Mouse (Mus musculus) adrenal gland, postnatal 25 days (tissue): Measurements from ENCODE around the gene Ube2c. TPM values are rescaled to one million over a fixed set of nuclear protein-coding genes. Genes with fewer than 3 reads are reported as not detected.
"Not testable (repeated sequence)": the region's sequence is repeated elsewhere in the genome, so short reads cannot be mapped to it uniquely, and the experiment has no call there.

Experiments used
- DNase-seq: peaks from one replicate; pipeline ENCODE4 v3.0.0; 2021; ENCODE audit warnings: mixed read lengths
- total RNA-seq: library from RNA; stranded (reverse); gene quantifications from 2 replicates; pipeline ENCODE4 v1.2.3, GENCODE M21; 2021

Gene Ube2c
- total RNA-seq, 1 experiment from 2014 or later: 9.9 TPM

DNA sequence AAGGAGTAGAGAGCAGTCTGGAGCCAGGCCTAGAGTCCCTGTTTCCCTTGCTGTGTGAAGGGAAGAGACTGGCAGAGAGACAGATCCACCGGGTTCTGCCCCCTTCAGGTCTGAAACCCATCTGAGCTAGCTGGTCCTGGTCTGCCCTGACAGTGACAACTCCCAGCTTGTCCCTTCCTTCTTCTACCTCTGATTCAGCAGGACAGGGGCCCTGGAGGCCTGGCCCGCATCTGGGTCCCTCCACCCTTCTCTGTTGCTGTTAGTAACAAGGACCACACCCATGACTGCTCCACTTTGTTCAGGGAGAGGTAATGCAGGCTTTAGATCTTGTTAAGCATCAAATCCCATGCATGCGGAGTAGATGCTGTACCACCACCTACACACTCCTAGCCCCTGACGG is 18.7 kb downstream of the Ube2c start:
- DNase-seq: no peak

DNA sequence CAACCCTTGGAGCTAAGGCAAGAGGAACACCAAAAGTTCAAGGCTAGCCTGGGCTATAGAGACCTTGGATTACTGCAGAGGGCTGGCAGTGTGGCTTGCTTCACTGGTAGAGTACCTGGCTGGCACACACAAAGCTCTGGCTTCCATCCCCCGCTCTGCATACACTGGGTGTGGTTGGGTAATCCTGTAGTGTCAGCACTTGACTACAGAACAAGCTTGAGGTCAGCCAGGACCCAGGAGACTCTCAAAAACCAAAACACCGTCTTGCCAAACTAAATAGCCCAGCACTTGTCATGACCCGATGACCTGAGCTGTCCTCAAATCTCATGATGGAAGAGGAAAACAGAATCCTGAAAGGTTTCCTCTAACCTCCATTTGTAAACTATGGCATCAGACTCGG is 20.8 kb downstream of the Ube2c start:
- no peak for DNase-seq

DNA sequence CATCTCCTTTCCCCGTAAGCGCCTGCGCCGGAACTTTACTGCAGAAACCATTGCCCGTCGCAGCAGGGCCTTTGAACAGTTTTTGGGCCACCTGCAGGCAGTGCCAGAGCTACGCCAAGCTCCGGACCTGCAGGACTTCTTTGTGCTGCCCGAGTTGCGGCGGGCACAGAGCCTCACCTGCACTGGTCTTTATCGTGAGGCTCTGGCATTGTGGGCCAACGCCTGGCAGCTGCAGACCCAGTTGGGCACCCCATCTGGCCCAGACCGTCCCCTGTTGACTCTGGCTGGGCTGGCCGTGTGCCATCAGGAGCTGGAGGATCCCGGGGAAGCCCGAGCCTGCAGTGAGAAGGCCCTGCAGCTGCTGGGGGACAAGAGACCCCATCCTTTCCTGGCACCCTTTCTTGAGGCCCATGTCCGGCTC is 22.2 kb downstream of the Ube2c start:
- no peak for DNase-seq

DNA sequence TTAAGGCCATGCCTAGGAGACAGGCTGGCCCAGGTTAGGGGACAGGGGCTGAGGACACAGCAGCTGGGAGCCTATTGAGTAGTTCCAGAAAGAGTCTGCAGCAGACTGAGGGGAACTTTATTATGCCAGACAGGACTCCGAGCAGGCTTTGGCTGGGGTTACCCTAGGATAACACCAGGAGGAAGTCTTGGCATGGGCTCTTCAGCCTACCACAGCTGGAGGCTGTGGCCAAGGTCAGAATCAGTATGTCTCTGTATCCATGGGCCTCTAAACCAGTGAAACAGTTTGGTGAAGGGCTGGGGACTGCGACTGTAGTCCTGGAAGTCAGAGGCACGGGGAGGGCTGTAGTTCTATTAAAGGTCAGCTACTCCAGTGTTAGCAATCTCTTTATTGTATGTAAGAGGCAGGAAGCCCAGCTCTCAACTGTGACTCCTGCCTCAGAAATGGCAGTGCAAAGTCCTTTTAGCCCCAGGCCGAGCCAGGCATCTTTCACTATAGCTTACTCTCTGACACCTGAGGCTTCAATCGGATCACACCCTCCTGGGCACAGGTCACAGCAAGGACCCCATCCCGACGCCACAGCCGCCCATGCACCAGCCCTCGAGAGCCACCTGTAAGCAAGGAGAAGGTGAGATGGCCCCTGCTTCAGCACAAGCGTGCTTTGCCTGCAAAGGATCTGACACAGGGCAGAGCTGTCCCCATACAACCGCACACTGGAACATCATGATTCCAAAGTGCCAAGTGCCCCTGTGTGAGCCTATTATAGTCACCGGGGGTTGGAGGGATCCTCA is 22.9 kb downstream of the Ube2c start:
- no peak for DNase-seq

DNA sequence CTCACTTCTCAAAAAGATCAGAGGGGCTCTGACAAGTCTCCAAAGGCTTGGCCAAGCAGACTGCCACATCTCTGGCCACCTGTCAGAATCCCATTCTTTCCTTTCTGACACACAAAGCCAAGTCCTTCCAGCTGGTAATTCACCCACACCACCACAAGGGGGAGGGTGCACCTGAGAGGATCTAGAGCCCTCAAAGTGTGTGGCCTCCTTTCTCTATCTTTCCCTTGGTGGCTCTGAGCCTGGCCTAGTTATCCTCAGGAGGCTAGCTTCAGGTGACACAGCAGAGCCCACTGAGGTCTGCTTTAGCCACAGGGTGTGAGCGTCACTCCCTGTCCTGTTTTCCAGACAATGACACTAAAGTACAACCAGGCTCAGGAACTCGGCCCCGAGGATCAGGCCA is 23.5 kb downstream of the Ube2c start:
- peak; percentile 54 for DNase-seq

DNA sequence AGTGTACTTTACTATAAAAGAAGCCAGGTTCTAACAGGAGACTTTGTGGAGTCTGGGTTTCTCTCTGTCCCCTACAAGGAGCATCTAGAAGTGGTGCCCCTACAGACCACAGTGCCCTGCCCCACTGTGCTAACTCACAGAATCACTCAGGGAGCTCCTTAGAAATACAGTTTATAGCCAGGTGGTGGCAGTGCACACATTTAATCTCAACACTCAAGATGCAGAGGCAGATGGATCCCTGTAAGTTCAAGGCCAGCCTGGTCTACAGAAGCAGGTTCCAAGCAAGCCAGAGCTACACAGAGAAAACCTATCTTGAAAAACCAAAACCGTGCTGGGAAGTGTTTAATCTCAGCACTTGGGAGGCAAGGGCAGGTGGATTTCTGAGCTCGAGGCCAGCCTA is 24.1 kb downstream of the Ube2c start:
- no peak for DNase-seq

DNA sequence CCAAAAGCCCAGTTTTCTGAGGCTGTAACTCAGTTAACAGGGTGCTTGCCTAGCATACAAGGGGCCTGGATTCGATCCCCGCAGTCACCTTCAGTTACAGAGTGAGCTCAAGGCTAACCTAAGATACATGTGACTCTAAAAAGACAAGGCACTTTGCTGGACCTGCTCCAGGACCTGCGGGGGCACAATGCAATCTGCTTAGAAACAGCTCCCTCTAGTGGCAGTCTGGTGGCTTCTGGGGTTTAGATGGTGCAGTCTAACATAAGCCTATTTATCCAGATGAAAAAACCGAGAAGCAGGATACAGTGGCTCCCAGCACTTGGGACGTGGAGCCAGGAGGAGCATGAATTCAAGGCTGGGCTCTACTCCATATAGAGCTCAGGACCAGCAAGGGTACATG is 24.6 kb downstream of the Ube2c start:
- DNase-seq: peak; percentile 89

DNA sequence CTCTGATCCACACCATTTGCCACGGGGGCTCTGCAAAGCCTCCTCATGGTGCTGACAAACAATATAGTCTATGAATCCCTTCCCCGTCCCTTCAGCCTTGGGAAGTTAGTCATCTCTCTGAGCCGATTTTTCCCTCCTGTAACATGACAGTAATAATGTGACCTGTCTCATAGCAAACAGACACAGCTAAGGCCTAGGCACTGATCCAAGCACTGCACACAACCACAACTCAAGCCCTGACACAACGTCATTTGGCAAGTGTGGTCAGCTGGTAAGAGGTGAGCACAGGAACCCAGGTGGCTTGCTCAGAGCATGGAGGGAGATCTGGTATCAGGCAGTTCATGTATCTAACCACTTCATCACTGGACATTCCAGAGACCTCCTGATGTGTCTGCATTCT is 26.2 kb downstream of the Ube2c start:
- DNase-seq: no peak

DNA sequence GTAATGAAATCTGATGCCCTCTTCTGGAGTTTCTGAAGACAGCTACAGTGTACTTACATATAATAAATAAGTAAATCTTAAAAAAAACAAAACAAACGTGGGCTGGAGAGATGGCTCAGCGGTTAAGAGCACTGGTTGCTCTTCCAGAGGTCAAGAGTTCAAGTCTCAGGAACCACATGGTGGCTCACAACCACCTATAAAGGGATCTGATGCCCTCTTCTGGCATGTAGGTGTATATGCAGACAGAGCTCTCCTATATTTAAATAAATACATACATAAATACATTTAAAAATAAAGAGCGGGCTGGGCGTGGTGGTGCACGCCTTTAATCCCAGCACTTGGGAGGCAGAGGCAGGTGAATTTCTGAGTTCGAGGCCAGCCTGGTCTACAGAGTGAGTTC is 28.9 kb downstream of the Ube2c start:
- not testable (repeated sequence) for DNase-seq

DNA sequence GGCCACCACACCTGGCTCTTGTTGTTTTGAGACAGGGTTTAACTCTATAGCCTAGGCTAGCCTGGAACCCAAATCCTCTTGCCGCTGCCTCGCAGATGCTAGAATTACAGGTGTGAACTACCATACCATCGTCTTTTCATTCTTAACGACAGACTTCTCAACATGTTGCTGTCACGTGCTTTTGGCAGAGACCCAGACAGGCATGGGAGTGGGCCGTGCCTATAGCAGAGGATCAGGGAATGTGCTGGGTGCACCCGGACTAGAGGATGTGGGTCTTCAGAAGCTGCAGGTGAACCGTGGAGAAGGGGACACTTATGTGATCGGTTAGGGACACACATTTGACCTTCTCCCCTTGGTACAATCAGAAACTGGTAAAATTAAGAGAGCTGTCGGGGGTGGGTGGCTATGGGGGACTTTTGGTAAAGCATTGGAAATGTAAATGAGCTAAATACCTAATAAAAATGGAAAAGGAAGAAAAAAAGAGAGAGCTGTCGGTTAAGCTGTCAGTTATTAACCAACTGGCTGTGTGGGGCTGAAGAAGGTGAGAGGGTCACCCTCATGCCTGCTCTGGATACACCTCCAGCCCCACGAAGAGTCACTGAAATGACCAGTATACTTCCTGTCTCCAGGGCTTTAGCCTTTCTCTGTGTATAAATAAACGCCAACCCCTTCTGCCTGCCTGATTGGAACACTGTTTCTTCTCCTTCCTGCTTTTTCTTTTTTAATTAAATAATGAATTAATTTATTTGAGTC is 30.7 kb downstream of the Ube2c start:
- no peak for DNase-seq

DNA sequence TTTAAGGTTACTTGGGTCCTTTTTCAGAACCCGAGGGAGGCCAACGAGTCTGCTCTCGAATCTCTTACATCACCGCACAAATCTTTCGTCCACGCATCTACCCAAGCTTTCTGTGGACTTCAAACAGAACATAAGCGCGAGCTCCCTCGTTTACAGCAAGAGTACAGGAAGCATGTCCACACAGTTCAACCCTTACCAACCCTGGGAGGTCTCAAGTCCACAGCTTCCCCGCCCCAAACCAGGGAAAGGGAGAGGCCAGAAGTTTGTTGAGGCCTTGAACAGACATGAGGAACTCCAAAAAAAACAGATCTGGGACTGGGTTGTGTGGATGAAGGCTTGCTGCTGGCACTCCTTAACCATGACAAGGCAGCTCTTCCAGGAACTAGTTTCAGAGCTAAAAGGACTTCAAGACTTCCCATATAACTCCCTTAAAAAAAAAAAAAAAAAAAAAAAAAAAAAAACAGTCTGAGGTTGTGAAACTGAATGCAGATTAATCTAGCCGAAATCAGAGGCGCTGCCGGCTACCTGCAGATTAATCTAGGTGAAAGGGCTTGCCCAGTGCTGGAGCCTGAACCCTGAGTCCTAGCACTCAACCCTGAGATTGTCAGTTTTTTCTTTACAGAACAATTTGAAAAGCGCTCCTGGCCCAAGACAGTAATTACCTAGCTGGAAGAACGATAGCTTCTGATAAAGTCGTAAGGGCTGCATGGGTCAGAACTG is 33.7 kb downstream of the Ube2c start:
- no peak for DNase-seq

DNA sequence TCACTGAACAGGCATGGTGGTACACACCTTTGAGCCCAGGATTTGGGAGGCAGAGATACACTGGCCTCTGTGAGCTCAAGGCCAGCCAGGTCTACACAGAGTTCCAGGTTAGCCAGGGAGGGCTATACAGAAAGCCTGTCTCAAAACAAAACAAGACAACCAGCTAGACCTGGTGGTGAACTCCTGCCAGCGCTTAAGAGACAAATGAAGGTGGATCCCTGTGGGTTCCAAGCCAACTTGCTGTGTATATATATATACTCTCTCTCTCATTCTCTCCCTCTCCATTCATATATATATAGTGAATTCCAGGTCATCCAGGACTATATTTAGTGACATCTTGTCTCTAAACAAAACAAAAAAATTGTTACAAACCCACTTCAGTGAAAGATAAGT is 34.2 kb downstream of the Ube2c start:
- no peak for DNase-seq

DNA sequence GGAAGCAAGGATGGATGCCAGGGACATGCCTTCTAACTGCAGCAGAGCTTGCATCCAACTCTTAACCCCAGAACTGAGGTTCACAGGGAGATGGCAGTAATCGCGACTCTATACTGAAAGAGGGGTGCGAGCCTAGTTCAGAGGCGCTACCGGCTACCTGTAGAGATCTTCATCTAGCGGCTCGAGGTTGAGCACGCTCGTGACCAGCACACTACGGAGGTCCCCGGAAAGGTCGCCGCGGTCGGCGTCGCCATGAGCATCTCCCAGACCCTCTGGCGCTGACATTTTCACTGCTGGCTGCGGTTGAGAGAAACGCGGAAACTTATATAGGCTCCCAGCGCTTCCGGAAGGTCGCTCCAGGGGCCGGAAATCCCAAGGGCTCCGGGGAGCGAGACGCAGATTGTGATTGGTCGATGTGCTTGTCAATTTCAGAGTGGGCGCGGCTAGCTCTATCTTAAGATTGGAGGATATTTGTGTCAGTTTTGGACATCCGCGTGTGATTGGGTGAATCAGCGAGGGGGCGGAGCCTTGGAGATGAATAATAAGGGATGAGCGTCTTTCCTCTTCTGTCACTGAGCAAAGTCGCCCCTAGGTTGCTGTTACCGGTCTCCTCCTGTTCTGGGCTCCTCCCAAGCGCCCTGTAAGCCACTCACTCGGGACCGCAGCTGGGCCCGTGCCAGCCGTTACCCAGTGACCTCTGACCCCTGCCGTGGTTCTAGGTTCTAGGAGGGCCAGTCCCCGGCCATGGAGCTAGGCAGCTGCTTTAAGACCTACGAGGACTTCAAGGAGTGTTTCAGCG is 35.0 kb downstream of the Ube2c start, which contains the start of the genes Acot8 and Zswim3:
Gene Acot8 (minus strand): TSS at position 350 of the 799 bp plus-strand sequence.
Gene Zswim3 (plus strand): TSS at position 566 of the 799 bp plus-strand sequence.
- peak; percentile 92 for DNase-seq

DNA sequence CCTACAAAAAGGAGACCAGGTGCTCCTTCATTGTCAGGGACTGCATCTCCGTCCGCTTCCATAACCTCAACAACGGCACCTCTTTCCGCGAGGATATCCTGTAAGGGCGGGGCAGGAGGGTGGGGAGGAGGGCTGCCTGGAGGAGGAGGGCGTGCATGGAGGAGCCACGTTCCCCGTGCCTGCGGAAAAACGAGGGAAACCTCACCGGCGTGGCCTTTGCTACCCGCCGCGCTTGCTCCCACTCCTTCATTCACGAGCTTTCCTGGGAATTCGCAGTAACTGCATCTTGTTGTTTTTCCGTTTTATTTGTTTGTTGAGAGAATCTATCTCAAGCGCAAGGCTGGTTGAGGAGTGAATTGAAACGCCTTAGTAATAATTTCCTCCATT is 35.6 kb downstream of the Ube2c start:
- no peak for DNase-seq

DNA sequence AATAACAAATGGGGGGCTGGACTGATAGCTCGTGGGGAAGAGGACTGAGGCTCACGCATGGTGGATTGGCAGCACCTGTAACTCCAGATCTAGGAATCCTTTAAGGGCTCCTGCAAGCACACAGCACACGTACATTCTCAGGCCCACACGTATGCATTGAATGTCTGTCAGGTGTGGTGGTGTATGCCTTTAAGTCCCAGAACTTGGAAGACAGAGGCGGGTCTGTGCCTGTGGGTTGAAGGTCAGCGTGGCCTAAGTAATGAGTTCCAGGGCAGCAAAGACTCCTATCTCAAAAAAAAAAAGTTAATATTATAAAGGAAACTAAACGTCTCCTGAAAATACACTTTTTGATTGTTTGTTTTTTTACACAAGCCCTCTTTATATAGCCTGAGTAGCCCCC is 36.9 kb downstream of the Ube2c start:
- no peak for DNase-seq

DNA sequence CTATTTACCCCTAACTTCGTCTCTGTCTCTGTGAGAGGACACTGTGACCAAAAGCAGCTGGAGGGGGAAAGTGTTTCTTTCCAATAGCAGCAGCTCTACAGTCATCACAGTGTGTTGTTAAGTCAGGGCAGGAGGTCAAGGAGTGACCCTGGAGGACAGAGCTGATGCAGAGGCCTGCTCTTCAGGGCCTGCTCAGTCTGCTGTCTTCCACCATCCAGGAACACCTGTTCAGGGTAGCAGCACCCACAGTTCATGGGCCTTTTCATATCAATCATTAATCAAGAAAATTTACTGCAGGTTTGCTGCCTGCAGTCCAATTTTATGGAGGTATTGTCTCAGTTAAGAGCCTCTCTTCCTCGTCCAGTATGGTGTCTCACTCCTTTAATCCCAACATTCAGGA is 43.9 kb downstream of the Ube2c start:
- DNase-seq: no peak

DNA sequence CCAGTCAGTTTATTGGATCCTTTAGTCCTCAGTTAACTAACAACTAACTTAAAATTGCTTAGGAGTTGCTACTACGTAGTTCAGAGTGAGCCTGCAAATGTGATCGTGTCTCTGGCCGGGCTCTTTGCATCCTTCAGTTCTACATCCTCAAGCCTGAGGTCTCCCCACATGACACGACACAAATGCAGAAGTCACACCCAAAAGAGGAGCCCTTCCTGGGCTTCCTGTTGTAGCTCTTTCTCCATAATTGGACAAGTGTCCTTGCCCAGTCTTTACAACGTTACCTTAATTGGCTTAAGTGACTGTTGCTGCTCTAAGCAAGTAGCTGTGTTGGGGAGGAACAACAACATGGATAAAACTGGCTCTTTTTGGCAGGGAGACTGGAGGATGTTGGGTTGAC is 45.6 kb downstream of the Ube2c start:
- DNase-seq: no peak

DNA sequence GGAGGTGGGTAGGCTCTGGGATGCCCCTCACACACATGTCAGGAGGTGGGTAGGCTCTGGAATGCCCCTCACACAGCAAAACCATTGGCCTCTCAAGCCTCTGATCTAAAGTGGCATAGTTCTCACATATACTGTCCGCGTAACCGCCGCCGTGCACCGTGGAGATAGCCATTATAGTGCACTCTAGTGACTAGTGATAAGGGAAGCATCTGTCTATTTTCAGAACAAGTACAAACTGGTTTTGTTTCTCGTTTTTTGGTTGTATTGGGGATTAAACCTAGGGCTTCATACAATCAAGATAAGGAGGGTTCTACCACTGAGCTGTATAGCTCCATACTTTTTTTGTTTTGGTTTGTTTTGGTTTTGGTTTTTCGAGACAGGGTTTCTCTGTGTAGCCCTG is 46.1 kb downstream of the Ube2c start:
- no peak for DNase-seq

DNA sequence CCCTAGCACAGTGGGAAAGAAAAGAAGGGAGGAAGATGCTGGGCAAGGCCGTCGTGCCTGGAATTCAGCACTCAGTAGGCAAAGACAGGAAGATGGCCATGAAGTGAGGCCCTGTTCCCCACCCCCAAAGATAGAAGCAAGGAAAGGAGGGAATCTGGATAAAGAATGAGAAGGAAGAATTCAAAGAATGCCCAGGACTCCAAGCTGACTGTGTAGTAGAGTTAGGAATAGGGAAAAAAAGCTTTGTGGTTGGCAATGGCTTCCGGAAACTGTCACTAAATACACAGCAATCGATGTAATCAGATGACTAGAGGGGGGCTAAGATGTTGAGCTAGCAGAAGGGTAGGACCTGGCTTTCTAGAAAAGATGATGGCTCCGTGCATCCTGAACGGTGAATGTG is 47.5 kb downstream of the Ube2c start:
- no peak for DNase-seq

DNA sequence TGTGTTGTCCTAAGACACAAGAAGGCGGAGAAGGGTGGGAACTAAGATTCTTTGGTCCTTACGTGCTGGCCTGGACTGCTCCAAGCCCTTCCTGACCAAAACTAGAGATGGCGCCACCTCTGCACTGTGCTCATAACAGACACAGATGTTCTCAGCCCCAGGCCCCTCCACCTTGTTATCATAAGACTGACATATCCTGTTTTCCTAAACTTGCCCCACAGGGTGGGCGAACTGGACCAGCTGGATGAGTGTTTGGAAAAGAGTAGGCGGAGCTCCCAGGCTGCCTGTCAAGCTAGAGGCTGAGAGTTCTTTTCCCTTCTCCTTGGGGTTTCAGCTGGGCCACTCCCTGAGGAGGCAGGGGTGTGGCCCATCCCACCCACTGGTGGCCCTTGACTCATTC is 48.0 kb downstream of the Ube2c start:
- no peak for DNase-seq

DNA sequence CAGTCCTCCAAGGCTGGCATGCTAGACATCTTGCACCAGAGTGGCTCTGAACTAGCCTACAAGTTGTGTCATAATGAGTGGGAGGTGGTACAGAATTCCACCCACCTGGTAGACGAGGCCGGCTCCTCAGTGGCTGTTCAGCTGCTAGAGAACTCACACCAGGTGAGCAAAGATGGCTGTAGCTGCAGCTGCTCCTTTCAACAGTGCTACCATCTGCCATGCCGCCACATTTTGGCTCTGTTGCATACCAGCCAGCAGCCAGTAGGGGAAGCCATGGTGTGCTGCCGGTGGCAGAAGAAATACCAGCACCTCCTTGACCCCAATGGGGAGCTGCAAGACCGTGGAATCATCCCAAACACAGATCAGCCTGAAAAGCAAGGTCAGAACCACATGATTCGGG is 51.4 kb downstream of the Ube2c start:
- DNase-seq: no peak

DNA sequence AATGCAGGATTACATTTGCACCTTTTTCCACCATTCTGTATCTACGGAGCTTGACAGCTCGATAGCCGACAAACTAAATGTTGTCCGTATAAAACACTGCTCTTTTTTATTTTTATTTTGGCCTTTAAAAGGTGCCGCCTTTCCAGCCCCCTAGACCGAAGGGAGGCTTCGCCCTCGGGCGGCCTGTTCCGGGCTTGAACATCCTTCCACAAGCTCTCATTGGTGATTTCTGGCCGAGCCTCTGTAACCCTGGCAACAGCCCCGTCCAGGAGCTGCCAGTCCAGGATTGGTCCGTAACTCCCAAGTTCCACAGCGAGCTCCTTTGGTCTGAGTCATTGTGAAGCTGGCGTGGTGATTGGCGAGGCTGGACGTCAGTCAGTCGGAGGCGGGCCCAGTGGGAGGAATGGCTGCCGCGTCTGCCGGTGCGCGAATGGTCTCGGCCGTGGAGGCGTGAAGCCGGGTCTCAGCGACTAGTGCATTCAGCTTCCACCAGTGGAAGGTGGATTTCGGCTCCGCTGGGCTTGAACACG is 53.0 kb downstream of the Ube2c start, which contains the start of gene Zswim1:
Gene Zswim1 (plus strand): TSS at position 51 of the 530 bp plus-strand sequence.
- peak; percentile 99 for DNase-seq
